Mouse (Mus musculus) CH12.LX (cell line): ENCODE results near the gene Itpk1. TPM values are rescaled to one million over a fixed set of nuclear protein-coding genes. Genes with fewer than 3 reads are reported as not detected.

Source experiments
- DNase-seq: peaks from one replicate; pipeline ENCODE4 v3.0.0-alpha.2; 2013; ENCODE audit errors: extremely low read depth
- H3K27ac ChIP-seq: 2 replicates; pipeline ENCODE4 v1.5.1; 2012; ENCODE audit warnings: low read depth, mild to moderate bottlenecking, control low read depth, moderate library complexity; ENCODE audit not compliant: insufficient read depth
- H3K27me3 ChIP-seq: replicated peaks from 2 replicates; pipeline ENCODE3; 2012; ENCODE audit warnings: inconsistent platforms
- H3K36me3 ChIP-seq, 2 experiments: replicated peaks in 1 of 2; 2 replicates each; pipeline versions ENCODE3 to v1.6.1; 2012; ENCODE audit warnings: inconsistent platforms in 1 of 2, low read length in 1 of 2, mild to moderate bottlenecking in 1 of 2, mixed read lengths in 1 of 2, moderate library complexity in 1 of 2; ENCODE audit not compliant: control insufficient read depth in 1 of 2, insufficient read depth in 1 of 2
- H3K4me1 ChIP-seq, 2 experiments: 2 replicates each; pipeline ENCODE4 v1.6.1; 2012; ENCODE audit warnings: inconsistent platforms in 1 of 2, moderate library complexity in 1 of 2; ENCODE audit not compliant: insufficient read depth in 2 of 2, control insufficient read depth in 1 of 2
- H3K4me2 ChIP-seq: 2 replicates; pipeline ENCODE4 v1.6.1; 2012; ENCODE audit warnings: low read depth, mild to moderate bottlenecking, control low read depth; ENCODE audit not compliant: poor library complexity, insufficient read depth, severe bottlenecking
- H3K4me3 ChIP-seq, 3 experiments: fragments of 150-350 bp in 1 of 3; sonication (generic) in 1 of 3; replicated peaks in 1 of 3; 2 replicates each; pipeline versions ENCODE3 to v1.5.1; 2011 to 2012; ENCODE audit warnings: low read depth in 2 of 3, low read length in 2 of 3, mild to moderate bottlenecking in 2 of 3, moderate library complexity in 2 of 3, control low read depth in 1 of 3, improper control_type of control experiment in 1 of 3, inconsistent platforms in 1 of 3, mixed read lengths in 1 of 3; ENCODE audit not compliant: poor library complexity in 1 of 3
- H3K79me2 ChIP-seq: replicated peaks from 2 replicates; pipeline ENCODE4 v1.6.1; 2012; ENCODE audit warnings: mild to moderate bottlenecking, moderate library complexity; ENCODE audit not compliant: control insufficient read depth, poor library complexity, insufficient read depth, severe bottlenecking; ENCODE audit errors: extremely low read depth
- H3K9ac ChIP-seq: 2 replicates; pipeline ENCODE4 v1.6.1; 2012; ENCODE audit warnings: low read depth, mild to moderate bottlenecking, control low read depth, moderate library complexity; ENCODE audit not compliant: insufficient read depth
- H3K9me3 ChIP-seq: replicated peaks from 2 replicates; pipeline ENCODE3; 2012; ENCODE audit warnings: low read length, inconsistent platforms, mixed read lengths
- BHLHE40 ChIP-seq: IDR thresholded peaks from 2 replicates; pipeline ENCODE4 v1.6.1; 2011; ENCODE audit warnings: mild to moderate bottlenecking, low read depth, low read length, improper control_type of control experiment
- CHD1 ChIP-seq: IDR thresholded peaks from 2 replicates; pipeline ENCODE4 v1.6.1; 2012; ENCODE audit warnings: low read depth, low read length, improper control_type of control experiment, inconsistent platforms
- CTCF ChIP-seq, 2 experiments: IDR thresholded peaks in 1 of 2; conservative IDR thresholded peaks in 1 of 2; 2 replicates each; pipeline ENCODE4 v1.5.1; 2011 to 2012; ENCODE audit warnings: low read depth in 2 of 2, low read length in 2 of 2, improper control_type of control experiment in 1 of 2, inconsistent platforms in 1 of 2, mild to moderate bottlenecking in 1 of 2, moderate library complexity in 1 of 2
- E2F4 ChIP-seq: IDR thresholded peaks from 2 replicates; pipeline ENCODE4 v1.6.1; 2011; ENCODE audit warnings: low read depth, low read length, improper control_type of control experiment; ENCODE audit not compliant: insufficient replicate concordance
- ELF1 ChIP-seq: IDR thresholded peaks from 2 replicates; pipeline ENCODE4 v1.6.1; 2014; ENCODE audit warnings: low read depth, mild to moderate bottlenecking, inconsistent platforms, low read length, improper control_type of control experiment
- EP300 ChIP-seq: IDR thresholded peaks from 2 replicates; pipeline ENCODE4 v1.6.1; 2011; ENCODE audit warnings: low read length, improper control_type of control experiment
- ETS1 ChIP-seq: conservative IDR thresholded peaks from 2 replicates; pipeline ENCODE4 v1.6.1; 2012; ENCODE audit warnings: low read depth, mild to moderate bottlenecking, inconsistent platforms, low read length, improper control_type of control experiment, moderate library complexity
- IRF4 ChIP-seq: IDR thresholded peaks from 2 replicates; pipeline ENCODE4 v1.6.1; 2014; ENCODE audit warnings: low read depth, mild to moderate bottlenecking, inconsistent platforms, low read length, improper control_type of control experiment
- JUN ChIP-seq: IDR thresholded peaks from 2 replicates; pipeline ENCODE4 v1.6.1; 2011; ENCODE audit warnings: low read depth, mild to moderate bottlenecking, low read length, improper control_type of control experiment, moderate library complexity; ENCODE audit not compliant: insufficient read depth
- JUND ChIP-seq: conservative IDR thresholded peaks from 2 replicates; pipeline ENCODE4 v1.6.1; 2011; ENCODE audit warnings: low read depth, low read length, improper control_type of control experiment
- MAZ ChIP-seq: IDR thresholded peaks from 2 replicates; pipeline ENCODE4 v1.6.1; 2012; ENCODE audit warnings: low read depth, mild to moderate bottlenecking, inconsistent platforms, low read length, improper control_type of control experiment, moderate library complexity
- MYC ChIP-seq: IDR thresholded peaks from 2 replicates; pipeline ENCODE4 v1.6.1; 2011; ENCODE audit warnings: low read depth, mild to moderate bottlenecking, improper control_type of control experiment, low read length
- NELFE ChIP-seq: IDR thresholded peaks from 2 replicates; pipeline ENCODE4 v1.6.1; 2011; ENCODE audit warnings: low read depth, low read length, improper control_type of control experiment
- RCOR1 ChIP-seq: conservative IDR thresholded peaks from 2 replicates; pipeline ENCODE4 v1.6.1; 2012; ENCODE audit warnings: low read depth, mild to moderate bottlenecking, inconsistent platforms, low read length, improper control_type of control experiment
- SIN3A ChIP-seq: IDR thresholded peaks from 2 replicates; pipeline ENCODE4 v1.6.1; 2012; ENCODE audit warnings: low read length, improper control_type of control experiment, inconsistent platforms
- USF2 ChIP-seq: conservative IDR thresholded peaks from 2 replicates; pipeline ENCODE4 v1.6.1; 2011; ENCODE audit warnings: low read depth, low read length, improper control_type of control experiment
- ZC3H11A ChIP-seq: IDR thresholded peaks from 2 replicates; pipeline ENCODE4 v1.6.1; 2012; ENCODE audit warnings: low read depth, mild to moderate bottlenecking, inconsistent platforms, low read length, improper control_type of control experiment
- ZKSCAN1 ChIP-seq: IDR thresholded peaks from 2 replicates; pipeline ENCODE4 v1.6.1; 2012; ENCODE audit warnings: low read depth, inconsistent platforms, low read length, improper control_type of control experiment, borderline replicate concordance
- ZMIZ1 ChIP-seq: IDR thresholded peaks from 2 replicates; pipeline ENCODE4 v1.6.1; 2012; ENCODE audit warnings: low read depth, mild to moderate bottlenecking, inconsistent platforms, low read length, improper control_type of control experiment
- dilution Hi-C: fragments of 300-500 bp; cut with MboI; formaldehyde crosslinking; loops from 2 replicates; pipeline ENCODE4 v1.14.3; 2020; ENCODE audit warnings: low sequenced_read_pairs; ENCODE audit not compliant: extremely low pct_unique_long_range_greater_than_20kb, extremely low pct_ligation_motif_present
- in situ Hi-C: fragments of 300-500 bp; cut with MboI; formaldehyde crosslinking; loops from 3 replicates; pipeline ENCODE4 v1.14.3; 2019; ENCODE audit warnings: low sequenced_read_pairs, low pct_ligation_motif_present, low pct_unique_long_range_greater_than_20kb, mixed read lengths
- polyA plus RNA-seq: library from polyadenylated mRNA; unstranded; fragments of >175 nt; gene quantifications from 2 replicates; pipeline ENCODE4 v1.2.1, GENCODE M21; 2012; ENCODE audit warnings: low read depth; ENCODE audit not compliant: insufficient read length
- total RNA-seq, 2 experiments: library from RNA; depleted of rRNA; stranded (reverse); fragments of 300-350 nt in 1 of 2; fragments of >200 nt in 1 of 2; gene quantifications; 2 replicates each; pipeline ENCODE4 v1.2.3; 2012 to 2014

The Itpk1 gene
- total and polyA plus RNA-seq, 3 experiments: 14.0 to 25.1 (median 19.2) TPM

DNA sequence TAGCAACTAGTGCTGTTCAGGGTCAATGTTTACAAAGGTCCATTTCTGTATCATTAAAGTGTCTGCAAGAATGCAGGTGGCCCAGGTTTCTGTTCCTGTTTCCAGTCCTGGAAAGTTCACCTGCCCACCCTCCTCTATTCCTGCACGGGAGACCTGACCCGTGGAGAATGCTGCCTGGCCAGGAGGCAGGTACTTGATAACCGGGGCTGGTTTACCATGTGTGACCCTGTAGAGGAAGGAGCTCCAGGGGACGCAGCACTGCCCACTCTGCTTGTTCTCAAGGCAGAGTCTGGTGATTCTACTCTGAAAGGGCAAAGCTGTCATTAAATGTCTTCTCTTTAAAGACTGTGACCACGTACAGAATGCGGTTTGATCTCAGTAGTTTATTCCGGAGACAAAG, 136.5 kb downstream of the Itpk1 start:
- H3K4me3 ChIP-seq: no peak overlapping the region
- no peaks in the 10 kb centered on the region for H3K9me3 ChIP-seq

GRCm38 (mm10) chr12:102566951-102567350, 137.8 kb downstream of the Itpk1 start:
- H3K4me2 ChIP-seq: no peak overlapping the region
- H3K9me3 ChIP-seq: no peaks in the 10 kb centered on the region
- H3K9ac ChIP-seq: no peak overlapping the region
- no peak overlapping the region for H3K27ac ChIP-seq
- H3K79me2 ChIP-seq: no peaks in the 10 kb centered on the region
- TF ChIP-seq CTCF (conservative IDR thresholded peaks at IDR 0.05 in 1 of 2, IDR thresholded peaks at IDR 0.05 in 1 of 2; ENCODE audit: low read depth in 2 of 2, low read length in 2 of 2): no peak
- TF ChIP-seq MAZ: no peak
- no peak for TF ChIP-seq NELFE
- TF ChIP-seq ZMIZ1: no peak
- TF ChIP-seq ELF1: no peak
- TF ChIP-seq CHD1: no peak
- TF ChIP-seq ZKSCAN1: no peak
- TF ChIP-seq IRF4: no peak
- no peak for TF ChIP-seq SIN3A
- no peak for TF ChIP-seq MYC
- no peak for TF ChIP-seq USF2
- TF ChIP-seq ZC3H11A: no peak
- TF ChIP-seq RCOR1: no peak
- no peak for TF ChIP-seq ETS1
- TF ChIP-seq JUN: no peak
- no peak for TF ChIP-seq E2F4
- H3K36me3 ChIP-seq: peaks cover 23 to 41% of the 10 kb centered on the region in 2 experiments
- H3K27me3 ChIP-seq: no peaks in the 10 kb centered on the region
- DNase-seq: no peak
- in situ Hi-C loops (no loop called here), dilution Hi-C loops (no loop called here)
- no peak overlapping the region for H3K4me3 ChIP-seq
- H3K4me1 ChIP-seq: peaks cover 5 to 57% of the 10 kb centered on the region in 2 experiments; a peak in 3 of 4 replicates

More for the DNA sequence above, 136.5 kb downstream of the Itpk1 start:
- no peaks in the 10 kb centered on the region for H3K27me3 ChIP-seq
- dilution Hi-C loops: no loop called here
- H3K4me2 ChIP-seq: no peak overlapping the region
- no peaks in the 10 kb centered on the region for H3K79me2 ChIP-seq
- no peak overlapping the region for H3K9ac ChIP-seq
- in situ Hi-C loops: no loop called here
- H3K27ac ChIP-seq: no peak overlapping the region
- DNase-seq: no peak
- peaks cover 5 to 53% of the 10 kb centered on the region in 2 experiments; a peak in 3 of 4 replicates for H3K4me1 ChIP-seq
- peaks cover 35 to 53% of the 10 kb centered on the region in 2 experiments for H3K36me3 ChIP-seq
- peak; percentile 48; the same call in 1 of the 2 replicates for TF ChIP-seq EP300
- TF ChIP-seq BHLHE40: peak; percentile 30; the same call in 1 of the 2 replicates
- TF ChIP-seq IRF4: peak; percentile 55; the same call in 1 of the 2 replicates
- TF ChIP-seq JUND: no peak
